Mouse (Mus musculus) R1 (cell line): Measurements from ENCODE around the gene 4931406C07Rik.
"Not testable (repeated sequence)": the region's sequence is repeated elsewhere in the genome, so short reads cannot be mapped to it uniquely, and the experiment has no call there.

Experiments used
- DNase-seq: peaks from one replicate; pipeline ENCODE4 v3.0.0-alpha.2; 2018; ENCODE audit warnings: low read depth, low spot score

The 4931406C07Rik gene

GRCm38 (mm10) chr9:15306398-15307119 lies at the start of gene 4931406C07Rik:
4931406C07Rik (minus strand) TSS chr9:15306448.
- peak; percentile 62 for DNase-seq

- DNase-seq: no peak
These were observed 43.7 kb upstream of the 4931406C07Rik start for GRCm38 (mm10) chr9:15349925-15350324.

- no peak for DNase-seq
These were observed 31.5 kb upstream of the 4931406C07Rik start for GRCm38 (mm10) chr9:15337776-15338175.

GRCm38 (mm10) chr9:15318170-15318742 lies 12.0 kb upstream of the 4931406C07Rik start:
- peak; percentile 25 for DNase-seq

GRCm38 (mm10) chr9:15317223-15318169 lies 11.2 kb upstream of the 4931406C07Rik start:
- DNase-seq: peak; percentile 46

GRCm38 (mm10) chr9:15316296-15316695 lies 10.0 kb upstream of the 4931406C07Rik start:
- peak; percentile 25 for DNase-seq

- no peak for DNase-seq
These were observed 8.4 kb upstream of the 4931406C07Rik start for GRCm38 (mm10) chr9:15314619-15315018.

GRCm38 (mm10) chr9:15313633-15314032 lies 7.4 kb upstream of the 4931406C07Rik start:
- DNase-seq: peak; percentile 16

GRCm38 (mm10) chr9:15312054-15312735 lies 5.9 kb upstream of the 4931406C07Rik start:
- peak; percentile 24 for DNase-seq

- DNase-seq: no peak
These were observed 3.9 kb upstream of the 4931406C07Rik start for GRCm38 (mm10) chr9:15310179-15310578.

GRCm38 (mm10) chr9:15309425-15309824 lies 3.2 kb upstream of the 4931406C07Rik start:
- DNase-seq: no peak

GRCm38 (mm10) chr9:15308254-15308653 lies 2.0 kb upstream of the 4931406C07Rik start:
- DNase-seq: no peak

- DNase-seq: no peak
These were observed 1.0 kb upstream of the 4931406C07Rik start for GRCm38 (mm10) chr9:15307257-15307656.

- DNase-seq: peak; percentile 91
These were observed 498 bp downstream of the 4931406C07Rik start, which contains the start of gene Taf1d for GRCm38 (mm10) chr9:15305503-15306397. Taf1d (plus strand) TSS chr9:15306214.

- peak; percentile 71 for DNase-seq
These were observed 3.4 kb downstream of the 4931406C07Rik start for GRCm38 (mm10) chr9:15302881-15303280.

- not testable (repeated sequence) for DNase-seq
These were observed 4.2 kb downstream of the 4931406C07Rik start for GRCm38 (mm10) chr9:15302006-15302405.

- DNase-seq: no peak
These were observed 4.8 kb downstream of the 4931406C07Rik start for GRCm38 (mm10) chr9:15301399-15301798.

- DNase-seq: no peak
These were observed 6.2 kb downstream of the 4931406C07Rik start for GRCm38 (mm10) chr9:15300056-15300455.

GRCm38 (mm10) chr9:15298451-15298850 lies 7.8 kb downstream of the 4931406C07Rik start:
- no peak for DNase-seq

- no peak for DNase-seq
These were observed 9.1 kb downstream of the 4931406C07Rik start for GRCm38 (mm10) chr9:15297112-15297511.
